Mouse (Mus musculus) megakaryocyte-erythroid progenitor cell, adult 5 weeks (primary cell): ENCODE measurements around the gene Vmn1r132. TPM values are rescaled to one million over a fixed set of nuclear protein-coding genes. Genes with fewer than 3 reads are reported as not detected.

ENCODE experiments used
- polyA plus RNA-seq: library from polyadenylated mRNA; stranded (reverse); fragments of >175 nt; gene quantifications from 2 replicates; pipeline ENCODE4 v1.2.3, GENCODE M21; 2012

The Vmn1r132 gene
- not detected in 2 replicates for polyA plus RNA-seq

GRCm38 (mm10) chr7:21613792-21614191 is at the start of gene Vmn1r132:
Vmn1r132 (plus strand) TSS chr7:21614092.

Other genes starting within 250 kb of the Vmn1r132 start
- gene Gm6882, start 181.3 kb upstream of the Vmn1r132 start, polyA plus RNA-seq: not detected in 2 replicates
- gene Vmn1r130, start 102.3 kb upstream of the Vmn1r132 start, polyA plus RNA-seq: not detected in 2 replicates
- gene Vmn1r131, start 68.0 kb upstream of the Vmn1r132 start, polyA plus RNA-seq: not detected in 2 replicates
- gene Gm4175, start 147.4 kb downstream of the Vmn1r132 start, polyA plus RNA-seq: not detected in 2 replicates
- gene Gm4177, start 182.6 kb downstream of the Vmn1r132 start, polyA plus RNA-seq: not detected in 2 replicates
- gene Vmn1r135, start 218.3 kb downstream of the Vmn1r132 start, polyA plus RNA-seq: not detected in 2 replicates
- not detected in 2 replicates for gene Gm5725, start 230.2 kb downstream of the Vmn1r132 start, polyA plus RNA-seq